Mouse (Mus musculus) frontal cortex, adult (tissue): Measurements from ENCODE around the gene Nptx1.

Experiments used
- ATAC-seq: cut with Nextera tagmentation; 2 replicates; pipeline ENCODE4 v1.9.2; 2017; ENCODE audit warnings: mild to moderate bottlenecking, moderate library complexity, mixed read lengths; ENCODE audit not compliant: low TSS enrichment

The Nptx1 gene

DNA sequence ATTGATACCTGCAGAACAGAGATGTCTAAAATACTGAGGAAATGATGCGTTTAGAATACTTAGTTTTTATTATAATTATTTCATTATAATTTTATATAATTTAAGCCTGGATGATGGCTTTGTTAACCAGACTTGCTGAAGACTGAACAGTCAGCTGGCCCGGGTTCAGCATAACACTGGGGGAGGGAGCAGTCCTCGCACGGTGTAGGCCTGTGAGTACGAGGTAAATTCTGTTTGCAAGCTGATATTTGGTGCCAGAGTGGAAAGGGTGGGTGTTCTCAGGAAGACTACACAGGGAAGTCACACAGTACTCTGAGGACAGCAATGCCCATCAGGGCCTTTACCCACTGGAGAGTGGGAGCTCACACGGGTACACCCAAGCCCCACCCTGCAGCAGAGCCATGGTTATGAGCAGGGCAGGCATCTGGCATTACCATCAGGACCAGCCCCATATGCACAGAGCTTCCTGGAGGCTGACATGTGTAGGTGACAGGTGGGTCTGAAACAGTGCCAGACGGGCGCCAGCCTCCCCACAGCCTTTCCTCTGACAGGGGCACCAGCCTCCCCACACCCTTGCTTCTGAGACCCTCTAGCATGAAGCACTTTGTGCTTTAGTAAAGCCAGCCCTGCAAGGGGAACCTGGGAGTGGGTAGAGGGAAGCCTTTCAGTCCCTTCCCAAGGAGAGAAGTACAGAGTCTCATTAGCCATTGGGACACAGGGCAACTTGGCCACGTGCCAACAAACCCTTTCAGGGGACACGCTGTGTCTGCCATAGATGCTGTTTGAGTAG is 3.2 kb upstream of the Nptx1 start:
- ATAC-seq, result no peak

DNA sequence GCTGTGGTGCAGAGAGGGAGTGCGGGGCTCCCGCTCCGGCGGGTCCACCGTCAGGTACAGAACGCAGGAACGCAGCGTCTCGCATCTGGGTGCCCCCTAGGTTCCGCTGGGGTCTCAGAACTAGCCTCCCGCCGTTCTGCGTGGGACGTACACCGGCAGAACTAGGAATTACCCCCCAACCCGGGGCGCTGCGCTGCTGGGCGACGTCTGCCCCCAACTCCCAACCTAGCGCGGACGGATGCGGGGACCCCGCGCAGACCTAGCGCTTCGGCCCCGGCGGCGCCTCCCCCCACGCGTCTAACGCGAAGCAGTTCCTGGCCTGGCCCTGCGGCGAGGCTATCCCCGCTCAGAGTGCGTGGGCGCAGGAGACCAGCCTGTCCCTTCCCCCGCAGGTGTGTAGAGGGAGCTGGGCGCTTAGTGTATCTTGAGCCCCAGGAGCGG is 1.8 kb upstream of the Nptx1 start:
- ATAC-seq, result peak; percentile 3; the same call in 1 of the 2 replicates

DNA sequence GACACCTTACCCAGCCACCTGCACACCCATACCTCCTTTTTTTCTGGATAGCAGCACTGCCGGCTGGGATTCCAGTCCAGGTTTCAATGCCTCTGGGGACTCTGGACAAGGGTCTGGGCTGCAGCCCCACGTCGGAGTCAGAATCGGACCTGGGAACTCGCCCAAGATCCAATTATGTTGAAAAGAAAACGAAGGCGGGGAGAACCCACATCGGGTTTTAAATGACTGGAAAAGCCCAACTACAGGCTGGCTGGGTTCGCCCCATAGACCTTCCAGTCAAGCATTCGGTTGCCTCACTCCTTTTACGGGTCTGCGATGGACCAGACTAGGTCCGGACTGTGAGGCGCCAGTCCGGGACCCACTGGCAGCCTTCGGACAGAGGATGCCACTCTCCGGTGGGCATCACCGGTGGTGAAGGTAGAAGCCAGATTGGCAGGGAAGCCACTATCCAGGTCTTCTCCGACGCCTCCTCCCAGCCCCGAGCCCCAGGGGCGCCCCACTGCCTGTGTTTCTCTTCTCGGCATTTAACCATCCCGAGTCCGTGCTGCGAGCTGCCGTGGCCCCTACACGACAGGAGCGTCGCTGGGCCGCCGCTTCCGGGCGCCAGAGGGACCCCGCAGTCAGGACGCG is 1.3 kb upstream of the Nptx1 start:
- no peak for ATAC-seq

DNA sequence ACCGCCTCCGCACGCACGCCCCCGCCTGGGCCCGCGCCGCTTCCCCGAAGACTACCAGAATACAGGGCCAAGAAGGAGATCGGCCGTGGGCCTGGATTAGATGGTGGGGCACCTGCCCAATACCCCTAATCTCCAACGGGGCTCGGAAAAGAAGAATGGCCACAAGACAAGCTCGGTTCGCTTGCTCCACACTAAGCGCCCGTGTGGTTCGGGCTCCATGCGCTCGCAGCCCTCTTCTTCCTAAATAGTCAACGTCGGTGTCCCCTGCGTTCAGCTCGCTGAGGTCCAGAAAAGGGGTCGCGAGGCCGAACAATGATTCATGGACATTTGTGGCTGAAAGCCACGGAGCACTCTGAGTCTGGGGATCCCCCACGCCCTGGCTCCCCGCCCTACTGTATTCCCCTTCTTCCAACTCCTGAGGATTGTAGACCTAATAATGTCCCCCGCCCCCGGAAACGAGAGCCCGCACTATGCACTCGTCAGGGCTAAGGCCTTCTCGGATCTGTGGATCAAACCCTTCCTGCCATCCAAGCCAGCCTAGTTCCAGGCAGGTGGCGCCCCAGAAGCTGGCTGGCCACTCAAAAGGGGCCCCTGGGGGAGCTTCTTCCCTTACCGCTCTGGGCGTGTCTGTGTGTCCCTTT is 518 bp upstream of the Nptx1 start:
- no peak for ATAC-seq

DNA sequence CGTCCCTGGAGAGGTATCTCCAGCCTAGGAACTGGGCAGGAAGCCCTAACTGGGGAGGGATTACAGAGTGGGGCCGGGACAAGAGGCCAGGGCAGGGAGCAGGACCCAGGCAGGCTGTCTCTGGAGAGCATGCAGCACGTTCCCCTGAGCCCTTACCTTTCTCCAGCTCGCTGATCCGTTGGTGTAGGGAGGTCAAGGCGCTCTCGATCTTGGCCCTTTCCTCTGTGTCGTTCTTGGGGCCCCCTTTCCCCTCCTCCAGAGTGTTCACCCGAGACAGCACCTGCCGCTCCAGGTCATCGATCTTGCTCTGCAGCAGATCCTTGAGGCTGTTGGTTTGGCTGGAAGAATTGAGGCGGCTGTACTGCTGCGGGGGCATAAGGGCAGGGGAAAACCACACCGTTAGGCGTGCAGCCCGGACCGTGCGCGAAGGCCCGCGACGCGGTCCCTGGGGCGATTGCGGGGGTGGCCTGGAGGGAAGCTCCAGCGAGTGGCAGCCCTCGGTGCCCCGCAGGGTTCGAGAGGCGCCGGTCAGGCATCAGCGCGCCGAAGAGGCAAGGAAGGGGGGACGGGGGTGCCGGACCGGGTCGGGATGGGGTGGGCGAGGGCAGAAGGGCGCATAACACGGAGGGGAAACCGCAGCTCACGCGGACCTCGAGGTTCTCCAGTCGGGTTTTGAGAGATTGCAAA is 914 bp downstream of the Nptx1 start:
- ATAC-seq, result no peak

DNA sequence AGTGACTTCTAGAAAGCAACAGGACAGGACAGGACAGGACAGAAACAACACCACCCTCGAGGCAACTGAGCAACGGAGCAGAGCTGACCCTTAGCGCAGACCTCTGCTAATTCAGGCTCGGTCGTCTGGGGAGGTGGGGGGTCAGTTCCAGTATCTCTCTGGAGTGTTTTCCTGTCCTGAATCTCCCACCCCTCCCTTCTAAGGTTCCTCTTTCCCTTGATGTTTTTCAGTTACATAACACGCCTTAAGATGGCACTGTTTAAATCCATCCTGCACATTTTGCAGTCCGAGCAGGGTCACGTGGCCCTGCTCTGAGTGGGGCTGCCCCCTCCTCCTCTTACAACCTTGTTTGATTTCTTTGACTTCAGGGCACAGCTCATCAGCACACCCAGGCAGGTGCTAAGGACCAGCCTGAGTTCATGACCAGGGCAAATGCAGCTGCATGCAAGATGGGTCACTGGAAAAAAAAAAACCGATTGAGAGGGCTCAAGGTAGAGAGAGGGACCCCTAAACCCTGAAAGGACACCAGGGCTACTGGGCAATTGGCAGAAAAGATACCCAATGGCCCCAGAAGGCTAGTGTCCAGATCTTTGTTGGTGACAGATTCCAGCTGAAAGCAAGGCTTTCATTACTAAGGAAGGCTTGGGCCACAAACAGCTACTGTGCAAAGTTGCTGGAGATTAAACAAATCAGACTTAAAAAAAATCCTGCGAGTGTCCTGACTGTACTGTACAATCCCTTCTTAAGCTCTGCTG is 1.6 kb downstream of the Nptx1 start:
- ATAC-seq, result no peak

DNA sequence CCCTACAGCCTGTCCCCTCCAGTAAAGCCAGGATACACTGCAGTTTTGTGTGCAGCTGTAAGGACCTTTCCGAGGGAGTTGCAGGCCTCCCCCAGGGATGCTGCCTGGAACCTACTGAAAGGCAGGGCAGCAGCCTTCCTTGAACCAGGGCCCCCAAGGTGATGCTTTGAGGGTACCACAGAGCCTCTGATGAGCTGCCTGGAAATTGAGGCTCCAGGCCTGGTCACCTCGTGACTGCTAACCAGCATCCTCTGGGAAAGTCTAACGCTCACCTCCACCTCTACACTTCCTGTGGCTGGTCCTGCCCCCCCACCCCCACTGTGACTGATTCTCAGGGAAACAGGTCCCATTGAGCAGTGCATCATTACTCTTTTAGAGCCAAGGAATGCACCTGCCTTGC is 2.3 kb downstream of the Nptx1 start:
- no peak for ATAC-seq

DNA sequence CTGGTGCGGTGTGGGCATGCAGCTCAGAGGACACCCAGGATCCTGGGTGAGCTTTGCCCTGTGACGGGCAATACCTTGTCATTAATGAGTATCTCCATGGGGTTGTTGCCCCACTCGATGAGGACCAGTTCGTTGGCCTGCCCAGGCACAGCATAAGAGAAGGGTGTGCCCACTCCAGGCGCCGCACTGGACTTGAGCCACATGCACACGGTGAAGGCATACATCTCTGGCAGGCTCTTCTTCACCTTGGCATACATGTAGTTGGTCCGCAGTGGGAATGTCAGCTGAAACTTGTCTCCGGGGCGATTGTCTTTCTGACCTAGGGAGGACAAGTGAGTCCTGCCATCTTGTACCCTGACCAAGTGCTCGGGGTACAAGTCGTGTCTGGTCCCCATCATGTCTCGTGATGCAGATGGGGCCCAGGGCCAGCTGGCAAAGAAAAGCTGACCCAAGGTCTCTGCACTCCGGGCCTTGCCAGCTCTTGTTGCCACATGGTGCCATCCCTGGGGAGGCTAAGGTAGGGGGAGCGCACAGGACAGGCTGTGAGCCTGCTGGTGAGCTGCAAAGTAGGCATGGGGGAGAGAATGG is 2.9 kb downstream of the Nptx1 start:
- ATAC-seq, result no peak

DNA sequence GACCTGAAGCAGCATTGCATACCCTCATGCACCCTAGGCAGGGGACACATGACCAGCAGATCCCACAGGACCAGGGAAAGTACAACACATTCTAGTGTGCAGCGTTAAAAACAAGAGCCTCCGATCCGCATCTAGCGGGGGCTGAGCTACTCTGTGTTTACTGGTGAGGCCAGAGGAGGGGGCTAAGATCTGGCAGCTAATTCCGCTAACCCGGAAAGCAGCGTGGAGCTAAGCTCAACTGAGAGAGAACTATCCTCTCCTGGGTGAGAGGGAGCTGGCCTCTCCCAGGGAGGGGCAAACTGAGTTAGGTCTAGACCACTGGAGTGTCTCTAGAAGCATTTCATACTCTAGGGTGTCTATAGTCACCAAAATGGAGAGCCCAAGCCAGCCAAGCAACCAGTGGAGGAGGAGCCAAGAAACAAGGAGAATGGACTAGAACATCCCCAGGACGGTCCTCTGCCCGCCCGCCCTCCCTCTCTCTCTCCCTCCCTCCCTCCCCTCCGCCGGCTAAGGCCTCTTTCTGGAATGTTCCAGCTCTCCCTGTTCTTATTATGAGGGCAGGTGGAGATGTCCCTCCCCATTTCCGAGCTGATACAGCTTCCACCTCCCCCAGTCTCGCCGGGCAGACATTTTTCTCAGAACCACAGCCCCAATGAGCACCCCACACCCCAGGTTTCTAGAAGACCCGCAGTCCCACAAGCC is 3.6 kb downstream of the Nptx1 start:
- ATAC-seq, result no peak

DNA sequence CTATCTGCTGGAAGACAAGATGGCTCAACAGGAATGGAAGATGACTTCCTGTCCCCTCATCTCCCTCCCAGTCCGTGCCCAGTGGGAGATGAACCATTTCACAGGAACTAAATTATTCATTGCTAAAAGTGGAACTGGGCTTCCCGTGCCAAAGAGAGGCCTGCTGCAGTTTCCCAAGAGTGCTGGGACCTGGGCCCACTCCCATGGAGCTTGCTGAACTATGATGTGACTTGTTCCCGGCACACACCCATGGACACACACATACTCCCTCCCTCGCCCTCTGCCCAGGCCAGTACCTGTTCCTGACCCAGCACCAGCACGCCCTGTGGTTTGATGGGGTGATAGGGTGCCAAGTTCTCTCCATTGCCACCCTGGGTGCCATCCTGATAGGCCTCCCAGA is 4.7 kb downstream of the Nptx1 start:
- ATAC-seq, result no peak

DNA sequence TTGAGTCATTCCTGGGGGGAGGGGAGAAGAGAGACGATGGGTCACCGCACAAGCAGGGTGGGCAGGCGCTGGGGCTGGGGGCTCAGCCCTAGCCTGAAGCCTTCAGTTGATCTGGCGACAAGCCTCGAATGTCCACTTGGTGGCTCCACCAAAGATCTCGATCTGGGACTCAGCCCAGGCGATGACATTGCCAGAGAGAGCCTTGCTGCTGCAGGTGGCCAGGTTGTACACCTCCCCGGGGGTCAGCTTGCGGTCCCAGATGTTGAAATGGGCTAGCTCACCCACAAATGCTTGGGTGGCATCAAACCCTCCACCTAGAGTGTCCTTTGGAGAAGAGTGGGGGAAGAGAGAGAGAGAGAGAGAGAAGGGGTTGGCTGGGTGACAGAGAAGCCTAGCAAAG is 5.2 kb downstream of the Nptx1 start:
- ATAC-seq, result no peak

DNA sequence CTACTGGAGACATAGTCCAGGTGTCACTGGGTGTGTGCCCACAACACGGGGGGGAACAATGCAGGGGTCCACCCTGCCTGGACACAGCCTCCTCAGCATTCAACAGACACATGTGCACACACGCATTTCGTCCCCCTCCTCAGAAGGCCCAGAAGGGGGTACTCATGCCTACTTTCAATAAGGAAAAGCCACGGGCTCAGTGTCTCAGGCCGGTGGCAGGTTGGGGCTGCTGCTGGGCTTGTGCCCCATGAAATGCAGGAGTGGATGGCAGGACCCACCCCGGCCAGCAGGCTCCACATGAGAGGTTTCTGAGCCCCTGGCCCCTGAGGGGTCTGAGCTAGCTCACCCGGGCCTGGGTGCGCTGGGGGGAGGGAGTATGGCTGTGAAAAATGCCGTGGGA is 6.5 kb downstream of the Nptx1 start:
- ATAC-seq, result no peak

DNA sequence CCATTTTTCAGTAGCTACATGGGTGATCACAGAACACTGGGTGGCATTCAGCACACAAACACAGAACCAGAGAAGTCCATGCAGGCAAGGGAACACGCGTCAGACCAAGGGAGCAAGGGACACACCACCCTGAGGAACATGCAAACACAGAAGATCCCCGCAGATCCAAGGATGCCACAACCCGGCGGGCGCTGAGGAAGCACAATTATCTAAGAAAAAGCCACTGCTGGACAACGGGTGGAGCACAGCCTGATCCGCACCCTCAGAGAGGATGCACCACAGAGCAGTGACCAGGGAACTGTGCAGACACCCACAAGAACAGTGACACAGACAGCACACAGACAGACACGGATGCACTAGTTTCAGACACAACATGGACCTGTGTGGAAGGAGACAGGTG is 7.0 kb downstream of the Nptx1 start:
- no peak for ATAC-seq

DNA sequence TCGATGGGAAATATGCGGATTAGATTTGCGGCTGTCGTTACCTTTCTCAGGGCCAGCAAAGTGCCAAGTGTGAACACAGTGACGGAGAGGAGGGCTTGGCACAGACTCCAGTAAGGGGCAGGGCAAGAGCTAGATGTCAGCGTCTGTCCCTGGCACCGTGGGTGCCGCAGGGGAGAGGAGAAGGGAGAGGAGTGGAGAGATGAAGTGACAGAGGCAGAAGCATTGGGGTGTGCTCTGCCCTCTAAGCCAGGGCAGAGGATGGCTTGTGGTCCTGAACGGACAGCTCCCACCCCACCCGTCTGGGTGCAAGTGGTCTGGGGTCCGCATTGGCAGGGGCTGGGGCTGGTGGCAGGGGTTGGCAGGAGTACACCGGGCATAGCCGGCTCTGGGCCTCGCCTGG is 7.6 kb downstream of the Nptx1 start:
- no peak for ATAC-seq

DNA sequence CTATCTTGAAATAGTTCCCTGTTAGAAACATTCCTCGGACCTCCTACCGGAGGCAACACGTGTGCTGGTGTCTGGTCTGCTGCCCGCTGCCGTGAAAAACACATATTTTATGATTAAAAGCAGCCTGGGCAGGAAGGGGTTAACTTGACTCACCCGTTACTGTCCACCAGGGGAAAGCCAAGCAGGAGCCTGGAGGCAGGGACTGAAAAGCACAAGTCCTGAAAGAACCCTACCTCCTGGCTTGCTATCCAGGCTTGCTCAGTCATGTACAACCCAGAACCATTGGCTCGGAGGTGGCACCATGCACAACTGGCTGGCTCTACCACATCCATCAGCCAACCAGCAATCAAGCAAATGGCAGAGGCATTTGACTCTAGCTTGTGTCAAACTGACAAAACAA is 13.8 kb downstream of the Nptx1 start:
- ATAC-seq, result no peak

DNA sequence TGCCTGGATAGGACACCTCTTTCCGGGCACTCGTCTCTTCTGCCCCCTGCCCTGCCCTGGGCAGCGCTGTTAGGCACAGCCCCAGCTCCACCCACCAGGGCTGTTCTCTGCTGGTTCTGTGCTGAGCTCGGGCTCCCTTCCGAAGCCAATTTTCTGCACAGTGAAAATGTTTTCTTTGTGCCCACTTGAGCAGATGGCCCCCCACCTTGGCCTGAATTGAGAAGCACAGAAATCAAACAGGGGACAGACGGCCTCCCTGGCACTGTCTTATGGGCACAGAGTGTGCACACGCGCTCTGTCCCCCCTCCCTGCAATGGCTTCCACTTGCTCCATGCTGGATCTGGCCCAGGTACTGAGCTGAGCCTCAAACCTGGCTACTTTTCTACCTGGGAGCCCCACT is 15.1 kb downstream of the Nptx1 start:
- no peak for ATAC-seq

DNA sequence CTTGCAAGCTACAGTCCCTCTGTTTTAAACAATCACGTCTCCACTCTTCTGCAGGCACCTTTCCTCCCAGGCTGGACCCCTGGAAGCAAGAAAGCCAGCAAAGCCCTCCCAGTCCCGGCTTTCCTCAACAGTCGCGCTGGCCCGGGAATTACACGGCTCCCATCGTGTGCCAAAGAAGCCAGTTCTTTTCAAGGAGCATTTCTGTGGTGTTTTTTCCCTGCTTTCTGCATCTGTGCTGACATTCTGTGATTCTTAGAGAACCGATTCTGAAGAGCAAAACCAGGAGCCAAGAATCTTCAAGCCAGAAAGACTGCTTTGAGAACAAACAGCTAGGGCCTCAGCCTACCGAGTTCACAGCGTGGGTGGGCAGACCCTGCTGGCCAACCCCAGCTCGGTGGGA is 18.6 kb downstream of the Nptx1 start:
- ATAC-seq, result peak; percentile 39; the same call in 1 of the 2 replicates

DNA sequence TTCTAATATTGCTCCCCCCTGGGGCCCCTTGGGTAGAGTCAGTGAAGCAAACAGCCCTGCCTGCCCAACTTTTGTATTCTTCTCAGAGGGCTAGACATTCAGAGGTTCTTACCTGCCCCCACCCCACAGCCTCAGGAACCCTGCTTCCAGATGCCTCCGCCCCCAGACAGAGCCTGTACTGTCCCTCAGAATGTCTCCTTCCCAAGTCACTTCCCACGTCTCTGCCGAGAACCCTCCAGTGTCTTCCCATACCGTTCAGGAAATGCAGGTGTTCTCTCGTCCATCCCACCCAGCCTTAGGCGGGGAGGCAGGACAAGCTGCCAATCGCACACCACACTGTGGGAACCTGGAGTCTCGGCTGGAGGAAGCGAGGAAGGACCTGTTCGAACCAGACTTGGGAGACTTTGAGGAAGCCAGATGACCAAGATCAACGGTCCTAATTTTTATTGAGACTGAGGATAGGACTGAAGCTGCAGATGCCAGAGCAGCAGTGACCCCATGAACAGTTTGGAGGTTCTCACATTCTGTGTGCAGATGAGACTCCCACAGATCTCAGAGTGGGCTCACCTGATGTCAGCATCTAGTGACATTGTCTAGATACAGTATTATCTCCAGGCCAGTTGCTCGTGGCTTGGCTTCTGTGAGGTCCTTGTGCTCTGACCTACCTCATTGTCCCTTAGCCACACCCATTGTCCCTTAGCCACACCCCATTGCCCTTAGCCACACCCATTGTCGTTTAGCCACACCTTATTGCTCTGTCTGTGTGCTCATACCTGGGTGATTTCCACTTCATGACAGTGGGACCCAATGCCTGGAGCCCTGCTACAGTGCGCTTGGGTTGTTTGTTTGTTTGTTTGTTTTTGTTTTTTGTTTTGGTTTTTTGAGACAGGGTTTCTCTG is 21.2 kb downstream of the Nptx1 start:
- ATAC-seq, result peak; percentile 66; the same call in 1 of the 2 replicates

DNA sequence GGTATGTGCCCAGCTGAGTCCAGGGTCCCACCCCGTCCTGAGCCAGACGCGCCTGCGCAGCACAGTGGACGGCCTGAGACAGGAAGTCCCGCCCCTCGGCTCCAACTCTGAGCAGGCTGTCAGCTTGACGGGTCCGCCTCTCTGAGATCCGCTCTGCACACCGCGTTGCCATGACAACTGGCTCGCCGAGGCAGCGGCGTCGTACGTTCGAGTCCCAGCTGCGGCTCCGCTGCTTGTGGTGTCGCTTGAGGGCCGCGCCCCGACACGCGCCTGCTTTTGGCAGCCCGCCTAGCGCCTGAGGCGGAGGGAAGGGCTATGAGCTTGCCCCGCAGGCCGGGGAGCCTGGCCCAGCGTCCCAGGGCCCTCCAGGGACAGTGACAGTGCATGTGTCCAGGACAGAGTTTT is 23.0 kb downstream of the Nptx1 start:
- peak; percentile 68; the same call in 1 of the 2 replicates for ATAC-seq

DNA sequence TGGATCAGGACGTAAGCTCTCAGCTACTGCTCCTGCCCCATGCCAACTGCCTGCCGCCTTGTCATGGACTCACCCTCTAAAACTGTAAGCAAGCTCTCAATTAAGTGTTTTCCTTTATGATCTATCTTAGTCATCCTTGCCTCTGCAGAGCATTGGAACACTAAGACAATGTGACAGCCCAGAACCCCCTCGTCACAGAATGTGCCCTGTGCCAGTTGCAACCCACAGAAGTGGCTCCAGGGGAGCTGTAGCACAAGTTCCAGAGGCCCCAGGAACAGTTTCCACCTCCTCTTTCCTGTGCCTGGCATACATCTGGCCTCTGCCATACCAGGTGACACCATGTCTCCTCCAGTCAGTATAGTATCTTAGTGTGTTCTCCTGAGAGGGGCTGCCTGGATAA is 24.2 kb downstream of the Nptx1 start:
- no peak for ATAC-seq
